Mouse (Mus musculus) telencephalon, adult 2 months (tissue): Measurements from ENCODE around the gene Dgki.
A peak's percentile ranks its signal among the peaks of the same experiment; 100 is the strongest.

Experiments used
- DNase-seq: peaks from one replicate; pipeline ENCODE4 v3.0.0-alpha.2; 2011; ENCODE audit warnings: low read depth, low spot score

The Dgki gene

DNA sequence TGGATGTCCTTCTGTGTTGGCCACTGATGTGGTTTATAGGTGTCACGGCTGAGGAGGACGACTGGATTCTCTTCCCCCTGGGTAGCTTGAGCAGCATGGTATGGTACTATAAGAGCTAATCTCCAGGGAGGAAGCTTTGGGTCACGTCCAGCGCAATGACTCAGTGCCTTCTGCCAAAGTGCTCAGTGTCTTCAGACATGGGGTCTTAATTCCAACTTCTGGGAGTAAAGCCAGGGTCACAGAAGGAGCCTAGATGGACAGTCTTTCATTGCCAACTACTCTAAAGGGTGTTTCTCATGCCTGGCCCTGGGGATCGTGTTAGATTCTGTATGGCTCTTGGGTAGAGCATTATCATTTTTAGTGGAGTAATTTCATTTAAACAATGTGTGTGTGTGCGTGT, 231.2 kb downstream of the Dgki start:
- DNase-seq = no peak

DNA sequence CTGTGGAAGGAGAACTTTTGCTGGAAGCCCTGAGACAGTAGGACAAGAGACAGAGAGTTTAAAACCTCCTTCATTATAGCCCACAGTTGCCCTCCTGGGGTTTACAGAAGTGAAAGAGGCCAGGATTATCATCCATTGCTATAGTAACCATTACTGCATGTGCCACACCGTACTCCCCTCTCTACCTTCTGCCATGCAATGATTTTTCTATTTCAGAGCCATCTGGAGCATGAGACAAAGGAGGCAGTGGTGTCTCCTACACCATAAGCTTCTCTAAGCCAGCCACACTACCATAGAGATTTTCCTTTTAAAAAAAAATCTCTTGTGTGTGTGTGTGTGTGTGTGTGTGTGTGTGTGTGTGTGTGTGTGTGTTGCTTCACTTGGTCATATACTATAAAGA, 232.6 kb downstream of the Dgki start:
- DNase-seq = no peak

GRCm38 (mm10) chr6:37064214-37064830, 235.7 kb downstream of the Dgki start:
- DNase-seq = no peak

DNA sequence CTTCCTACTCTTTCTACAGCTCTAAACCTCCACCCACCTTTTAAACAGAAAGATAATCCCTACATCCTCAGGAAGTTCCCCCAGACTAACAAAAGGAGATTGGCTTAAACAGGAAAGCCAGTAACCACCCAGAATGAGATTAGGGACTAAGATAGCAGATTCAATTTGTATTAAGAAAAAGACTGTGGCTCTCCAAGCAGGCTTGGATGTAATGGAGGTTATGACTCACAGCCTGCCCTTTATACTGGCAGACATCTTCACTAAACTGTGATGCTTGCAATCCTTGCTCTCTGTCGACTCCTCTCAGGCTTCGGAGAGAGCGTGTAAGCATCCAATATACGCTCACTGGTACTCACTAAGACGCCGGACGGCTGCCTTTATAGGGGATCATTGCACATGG, 236.7 kb downstream of the Dgki start:
- DNase-seq = no peak

GRCm38 (mm10) chr6:37060114-37060513, 239.9 kb downstream of the Dgki start:
- no peak for DNase-seq

- DNase-seq = no peak
These were observed 242.0 kb downstream of the Dgki start for GRCm38 (mm10) chr6:37057957-37058356.

- DNase-seq = no peak
These were observed 242.4 kb downstream of the Dgki start for GRCm38 (mm10) chr6:37057536-37057935.

DNA sequence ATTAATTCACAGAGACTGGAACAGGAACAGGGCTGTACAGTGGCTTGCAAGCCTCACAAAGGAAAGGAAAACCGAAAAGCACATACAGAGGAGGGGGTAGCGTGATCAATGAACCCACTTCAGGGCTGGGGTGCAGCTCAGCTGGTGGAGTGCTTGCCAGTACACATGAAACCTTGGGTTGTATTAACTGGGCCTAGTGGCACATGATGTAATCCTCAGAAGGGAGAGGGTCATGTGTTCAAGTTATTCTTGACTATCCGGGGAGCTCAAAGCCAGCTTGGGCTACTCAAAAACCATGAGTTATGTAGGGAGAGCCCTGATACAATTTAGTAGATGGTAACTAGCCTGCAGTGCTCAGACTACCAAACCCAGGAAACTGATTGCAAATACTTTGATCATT, 244.3 kb downstream of the Dgki start:
- no peak for DNase-seq

GRCm38 (mm10) chr6:37055128-37055527, 244.9 kb downstream of the Dgki start:
- no peak for DNase-seq

GRCm38 (mm10) chr6:37054435-37055020, 245.5 kb downstream of the Dgki start:
- peak; percentile 39 for DNase-seq

GRCm38 (mm10) chr6:37053411-37053810, 246.6 kb downstream of the Dgki start:
- DNase-seq = no peak

DNA sequence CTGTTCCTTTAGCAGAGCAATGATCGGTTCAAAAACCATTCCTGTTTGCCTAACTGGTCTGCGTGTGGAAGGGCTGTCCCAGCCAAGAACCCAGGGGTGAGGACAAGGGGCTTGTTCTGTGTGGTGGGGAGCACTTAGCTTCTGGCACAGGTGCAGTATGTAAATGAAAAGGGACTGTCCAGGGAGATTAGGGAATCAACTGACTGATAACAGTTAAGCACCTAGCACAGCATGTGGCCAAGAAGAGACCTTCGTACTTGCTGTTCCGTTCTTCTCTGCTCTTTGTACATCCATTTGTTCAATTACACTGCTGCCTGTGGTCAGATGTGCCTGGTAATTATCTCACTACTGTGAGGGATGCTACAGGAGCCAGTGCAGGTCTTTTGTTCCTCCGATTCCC, 248.3 kb downstream of the Dgki start:
- no peak for DNase-seq

DNA sequence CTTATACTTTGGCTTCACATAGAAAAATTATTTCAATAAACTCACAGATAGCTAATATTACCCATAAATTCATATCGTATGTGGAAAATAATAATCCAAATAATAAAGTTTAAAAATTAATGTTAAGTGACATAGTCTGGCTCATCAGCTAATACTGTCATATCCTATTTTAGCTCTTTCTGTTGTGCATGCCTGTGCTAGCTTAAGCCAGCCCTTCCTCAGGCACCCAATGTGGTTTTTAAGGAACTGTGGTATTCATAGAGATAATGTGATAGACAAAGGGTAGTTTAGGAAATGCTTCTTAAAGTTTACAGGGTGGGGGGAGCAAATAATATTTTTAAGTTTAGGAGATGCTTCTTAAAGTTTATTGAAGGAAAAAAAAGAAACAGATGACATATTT, 248.8 kb downstream of the Dgki start:
- no peak for DNase-seq

DNA sequence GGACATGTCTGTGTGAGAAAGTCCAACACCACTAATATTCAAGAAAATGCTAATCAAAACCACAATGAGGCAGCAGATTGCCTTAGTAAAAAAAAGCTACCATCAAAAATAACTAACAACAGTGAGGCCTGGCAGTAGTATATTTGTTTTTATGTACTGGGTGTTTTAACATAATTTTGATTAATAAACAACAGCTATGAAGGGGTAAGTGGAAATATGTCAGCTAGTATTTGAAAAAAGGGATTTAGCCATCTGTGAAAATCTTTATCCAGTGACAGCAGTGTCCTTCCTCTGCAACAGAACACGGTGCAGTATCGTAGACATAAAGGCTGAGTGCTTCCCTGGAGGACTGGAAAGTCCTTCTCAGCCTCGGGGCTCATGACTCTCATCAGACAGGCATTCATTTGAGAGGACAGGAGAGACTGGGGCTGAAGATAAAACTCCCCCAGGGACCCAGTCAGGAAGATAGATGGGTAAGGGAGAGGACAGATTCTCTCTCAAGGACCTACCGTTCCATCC, 252.3 kb downstream of the Dgki start:
- no peak for DNase-seq

- no peak for DNase-seq
These were observed 253.7 kb downstream of the Dgki start for GRCm38 (mm10) chr6:37046152-37046788.

DNA sequence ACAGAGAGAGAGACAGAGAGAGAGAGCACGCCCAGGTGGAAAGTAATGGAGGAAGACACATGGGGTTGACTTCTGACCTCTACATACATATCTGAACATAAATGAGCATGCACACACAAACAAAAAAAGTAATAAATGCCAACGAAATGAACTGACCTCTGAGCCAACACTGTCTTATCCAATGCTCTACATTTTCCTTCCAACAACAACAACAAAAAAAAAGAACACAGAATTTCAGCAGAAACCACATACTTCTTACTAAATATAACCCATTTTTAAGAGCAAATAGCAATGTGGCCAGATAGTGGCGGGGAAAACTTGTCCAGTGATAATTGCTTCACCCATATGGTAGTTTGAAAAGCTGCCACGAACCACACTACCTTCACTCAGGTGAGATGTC, 255.2 kb downstream of the Dgki start:
- DNase-seq = no peak

GRCm38 (mm10) chr6:37038444-37038843, 261.5 kb downstream of the Dgki start:
- no peak for DNase-seq

GRCm38 (mm10) chr6:37037115-37037908, 262.7 kb downstream of the Dgki start:
- DNase-seq = peak; percentile 53

- no peak for DNase-seq
These were observed 264.3 kb downstream of the Dgki start for GRCm38 (mm10) chr6:37035681-37036080.

GRCm38 (mm10) chr6:37030986-37031385, 269.0 kb downstream of the Dgki start:
- DNase-seq = no peak

- no peak for DNase-seq
These were observed 269.6 kb downstream of the Dgki start for GRCm38 (mm10) chr6:37030402-37030801.

DNA sequence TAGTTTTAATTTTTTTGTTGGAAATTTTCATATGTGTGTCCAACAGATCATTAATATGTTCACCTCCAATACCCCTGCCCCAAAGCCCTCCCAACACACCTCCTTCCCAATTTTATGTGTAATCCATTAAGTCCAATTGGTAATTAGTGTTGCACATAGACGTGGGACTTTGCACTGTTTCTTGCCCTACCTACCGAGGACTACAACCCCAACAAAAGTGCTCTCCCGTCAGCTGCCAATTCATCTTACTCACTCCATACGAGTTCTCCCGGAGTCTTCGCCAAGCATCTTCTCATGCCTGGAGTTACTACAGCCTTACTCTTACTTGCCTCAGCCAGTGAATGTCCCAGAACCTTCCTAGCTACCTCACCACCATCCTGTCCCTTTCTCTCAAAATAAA, 271.1 kb downstream of the Dgki start:
- no peak for DNase-seq
